Mouse (Mus musculus) heart, embryonic 16.5 days (tissue): ENCODE data around the gene Usf2. TPM values are rescaled to one million over a fixed set of nuclear protein-coding genes. Genes with fewer than 3 reads are reported as not detected.
A peak's percentile ranks its signal among the peaks of the same experiment; 100 is the strongest.

Experiments
- ATAC-seq: fragments of 200-750 bp; cut with Nextera tagmentation; replicated peaks from 2 replicates; pipeline ENCODE4 v1.8.0; 2017; ENCODE audit warnings: moderate number of reproducible peaks; ENCODE audit not compliant: insufficient read depth, low FRiP score; ENCODE audit errors: extremely low read depth
- H3K27ac ChIP-seq: fragments of 300-500 bp; sonication (generic); 2 replicates; pipeline ENCODE4 v1.5.1; 2014; ENCODE audit warnings: mild to moderate bottlenecking, low read length, control low read depth, moderate library complexity
- H3K27me3 ChIP-seq: fragments of 300-500 bp; sonication (generic); 2 replicates; pipeline ENCODE4 v1.6.1; 2014; ENCODE audit warnings: low read length, mixed read lengths; ENCODE audit not compliant: control insufficient read depth, insufficient read depth
- H3K36me3 ChIP-seq: fragments of 300-500 bp; sonication (generic); 2 replicates; pipeline ENCODE4 v1.6.1; 2014; ENCODE audit not compliant: control insufficient read depth, insufficient read depth
- H3K4me1 ChIP-seq: fragments of 300-500 bp; sonication (generic); 2 replicates; pipeline ENCODE4 v1.6.1; 2014; ENCODE audit warnings: low read length, mixed read lengths; ENCODE audit not compliant: control insufficient read depth, insufficient read depth
- H3K4me2 ChIP-seq: fragments of 300-500 bp; sonication (generic); 2 replicates; pipeline ENCODE4 v1.6.1; 2014; ENCODE audit warnings: low read depth, mild to moderate bottlenecking, control low read depth, low read length
- H3K4me3 ChIP-seq: fragments of 300-500 bp; sonication (generic); 2 replicates; pipeline ENCODE4 v1.5.1; 2014; ENCODE audit warnings: mild to moderate bottlenecking, control low read depth, low read length
- H3K9ac ChIP-seq: fragments of 300-500 bp; sonication (generic); 2 replicates; pipeline ENCODE4 v1.6.1; 2014; ENCODE audit warnings: low read length, control low read depth
- H3K9me3 ChIP-seq: fragments of 300-500 bp; sonication (generic); replicated peaks from 2 replicates; pipeline ENCODE4 v1.6.1; 2016; ENCODE audit warnings: low read length; ENCODE audit not compliant: control insufficient read depth
- WGBS: fragments of 180-500 bp; shearing (Covaris S2); extraction: QIAGEN DNeasy Blood & Tissue Kit; methylation state at CpG from one replicate; pipeline ENCODE4 v1.1.7; 2014; 5-methylcytosine and 5-hydroxymethylcytosine counted together
- polyA plus RNA-seq: library from polyadenylated mRNA; unstranded; fragments of >200 nt; fragmentation: Nextera tagmentation; extraction: Ambion mirVana; gene quantifications from 2 replicates; pipeline ENCODE4 v1.2.1, GENCODE M21; 2015

The Usf2 gene
- polyA plus RNA-seq, 1 experiment from 2014 or later: 16.6 TPM

DNA sequence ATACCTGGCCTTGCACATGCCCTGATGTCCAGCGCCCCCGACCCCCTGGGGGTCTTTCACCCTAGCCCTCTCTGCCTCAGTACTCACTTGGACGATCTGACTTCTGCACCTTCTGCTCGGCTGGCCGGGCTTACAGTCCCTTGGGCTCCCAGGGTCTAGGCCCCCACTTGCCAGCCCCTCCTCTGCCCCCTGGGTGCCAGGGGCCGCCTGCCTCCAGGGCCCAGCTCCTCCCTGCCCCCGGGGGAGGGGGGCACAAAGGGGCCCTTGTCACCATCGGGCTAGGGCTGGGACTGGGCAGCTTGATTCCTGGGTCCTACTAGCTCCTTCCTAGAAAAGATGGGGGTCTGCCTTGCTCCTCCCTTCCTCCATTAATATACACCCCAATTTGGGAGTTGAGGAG, 41.9 kb downstream of the Usf2 start, which contains the start of gene Mag:
TSS of gene Mag (minus strand) at position 142 of the 400 bp plus-strand sequence.
- WGBS: 70% methylated on average over 8 of the region's 8 CpGs
- no peak for ATAC-seq
- H3K9ac ChIP-seq: no peak within 1 kb of the TSS
- no peaks in the 10 kb centered on the region; the same call in 1 of the 2 replicates for H3K4me1 ChIP-seq
- H3K27me3 ChIP-seq: no peaks in the 10 kb centered on the region; the same call in 1 of the 2 replicates
- no peak within 1 kb of the TSS for H3K27ac ChIP-seq
- no peaks in the 10 kb centered on the region for H3K36me3 ChIP-seq
- H3K4me3 ChIP-seq: no peak within 1 kb of the TSS
- no peaks in the 10 kb centered on the region for H3K9me3 ChIP-seq
- no peak within 1 kb of the TSS for H3K4me2 ChIP-seq

DNA sequence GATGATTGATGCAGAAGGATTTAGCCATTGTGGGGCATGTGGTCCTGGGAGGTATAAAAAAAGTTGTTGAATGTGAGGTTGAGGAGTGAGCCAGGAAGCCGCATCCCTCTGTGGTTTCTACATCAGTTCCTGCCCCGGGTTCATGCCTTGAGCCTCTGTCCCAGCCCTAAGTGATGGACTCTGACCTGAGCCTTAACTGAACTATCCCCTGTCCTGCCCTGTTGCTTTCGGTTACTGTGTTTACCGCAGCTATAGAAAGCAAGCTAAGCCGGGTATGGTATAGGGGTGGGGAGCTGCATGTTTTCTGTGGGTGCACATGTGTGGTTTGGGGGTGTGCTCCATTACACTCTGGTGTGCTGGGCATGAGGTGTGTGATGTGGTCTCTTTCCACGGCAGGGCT, 46.8 kb downstream of the Usf2 start:
- Histone ChIP-seq H3K27ac (no peak overlapping the region), H3K9ac (no peak overlapping the region), H3K4me1 (no peaks in the 10 kb centered on the region; the same call in 1 of the 2 replicates), H3K4me2 (no peak overlapping the region), H3K4me3 (no peak overlapping the region), H3K36me3 (no peaks in the 10 kb centered on the region), H3K9me3 (no peaks in the 10 kb centered on the region), H3K27me3 (peaks cover 18% of the 10 kb centered on the region)
- 77% methylated on average over 6 of the region's 6 CpGs for WGBS
- no peak for ATAC-seq

DNA sequence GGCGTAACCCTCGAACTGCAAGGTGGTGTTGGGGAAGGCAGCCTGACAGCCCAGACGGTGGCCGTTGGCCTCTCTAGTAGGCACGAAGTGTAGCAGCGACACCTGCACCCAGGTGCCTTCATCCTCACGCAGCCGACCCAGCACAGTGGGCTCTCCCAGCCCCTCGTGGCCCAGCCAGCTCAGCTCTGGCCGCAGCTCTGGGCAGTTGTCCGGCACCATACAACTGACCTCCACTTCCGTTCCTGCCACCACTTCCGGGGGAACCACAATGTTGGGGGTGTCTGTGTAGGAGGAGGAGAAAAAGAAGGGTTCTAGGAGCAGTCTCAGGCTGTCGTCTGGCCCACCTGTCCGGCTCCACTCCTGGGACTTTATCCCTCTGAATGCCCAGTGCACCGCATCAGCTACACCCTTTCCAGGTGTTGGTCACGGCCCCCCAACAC, 47.6 kb downstream of the Usf2 start:
- 23% methylated on average over 17 of the region's 17 CpGs for WGBS
- H3K9me3 ChIP-seq: no peaks in the 10 kb centered on the region
- H3K27ac ChIP-seq: no peak overlapping the region
- no peaks in the 10 kb centered on the region for H3K36me3 ChIP-seq
- H3K9ac ChIP-seq: no peak overlapping the region
- H3K27me3 ChIP-seq: peaks cover 18% of the 10 kb centered on the region
- H3K4me1 ChIP-seq: no peaks in the 10 kb centered on the region; the same call in 1 of the 2 replicates
- peak; percentile 52; the same call in 1 of the 2 replicates for ATAC-seq
- H3K4me3 ChIP-seq: no peak overlapping the region; the same call in 1 of the 2 replicates
- peak overlapping the region; percentile 50 for H3K4me2 ChIP-seq

DNA sequence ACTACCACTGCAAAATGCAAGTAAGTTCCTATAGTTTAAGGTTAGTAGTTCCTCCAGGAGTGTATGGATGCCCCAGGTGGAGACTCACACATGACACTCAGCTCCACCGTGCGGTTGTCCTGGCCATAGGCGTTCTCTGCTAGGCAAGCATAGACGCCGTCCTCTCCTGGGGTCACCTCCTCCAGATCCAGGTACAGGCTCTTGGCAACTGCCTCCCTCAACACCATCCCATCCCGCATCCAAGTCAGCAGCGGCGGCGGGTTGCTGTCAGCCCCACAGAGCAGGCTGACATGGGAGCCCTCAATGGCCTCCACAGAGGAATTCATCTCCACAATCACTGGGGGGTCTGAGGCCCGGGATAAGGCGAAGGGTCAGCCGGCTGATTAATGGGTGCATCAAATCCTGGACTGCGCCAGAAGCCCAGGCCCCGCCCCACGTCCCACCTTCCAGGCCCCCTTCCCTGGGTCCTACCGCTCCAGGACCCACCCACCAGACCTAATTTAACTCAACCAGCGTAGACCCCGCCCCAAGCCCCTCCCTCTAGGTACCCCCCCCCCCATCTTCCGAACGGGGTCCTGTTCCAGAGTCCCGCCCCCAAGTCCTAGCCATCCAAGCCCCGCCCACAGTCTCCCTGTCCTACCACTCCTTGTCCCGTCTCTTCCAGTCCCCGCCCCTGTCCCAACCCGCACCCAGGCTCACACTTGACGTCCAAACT, 48.2 kb downstream of the Usf2 start:
- Histone ChIP-seq H3K27me3 (peaks cover 18% of the 10 kb centered on the region), H3K9me3 (no peaks in the 10 kb centered on the region), H3K36me3 (no peaks in the 10 kb centered on the region), H3K4me2 (peak overlapping the region; percentile 50), H3K9ac (no peak overlapping the region), H3K4me3 (peak overlapping the region; percentile 19; the same call in 1 of the 2 replicates), H3K27ac (no peak overlapping the region), H3K4me1 (no peaks in the 10 kb centered on the region; the same call in 1 of the 2 replicates)
- 2% methylated on average over 24 of the region's 26 CpGs for WGBS
- ATAC-seq: no peak

DNA sequence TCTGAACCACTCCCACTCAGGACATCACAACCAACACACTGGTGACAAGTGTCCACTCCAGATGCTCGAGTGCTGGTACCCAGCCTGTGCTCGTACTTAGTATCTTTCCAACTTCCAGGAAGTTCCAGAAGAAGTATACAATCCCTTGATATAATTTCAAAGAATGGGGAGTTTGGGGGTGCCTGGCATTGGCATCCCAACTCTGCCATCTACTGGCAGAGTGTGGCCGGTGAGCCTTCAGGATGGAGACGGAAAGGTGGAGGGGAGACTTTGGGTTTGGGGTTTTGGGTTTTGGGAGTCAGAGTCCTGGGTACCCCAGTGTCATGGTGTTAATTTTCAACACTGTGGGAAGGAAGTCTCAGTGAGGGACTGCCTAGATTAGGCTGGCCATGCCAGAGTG, 52.6 kb downstream of the Usf2 start:
- H3K4me2 ChIP-seq: no peak overlapping the region
- no peak overlapping the region for H3K4me3 ChIP-seq
- no peaks in the 10 kb centered on the region for H3K36me3 ChIP-seq
- no peaks in the 10 kb centered on the region for H3K9me3 ChIP-seq
- no peak overlapping the region for H3K9ac ChIP-seq
- ATAC-seq: no peak
- WGBS: 35% methylated on average over 4 of the region's 4 CpGs
- H3K27me3 ChIP-seq: peaks cover 18% of the 10 kb centered on the region
- no peak overlapping the region for H3K27ac ChIP-seq
- no peaks in the 10 kb centered on the region for H3K4me1 ChIP-seq

Other genes starting within 250 kb of the Usf2 start
- gene Atp4a, start 244.6 kb downstream of the Usf2 start, polyA plus RNA-seq: 0.37 and 0.39 TPM in 2 replicates
- gene Tmem147, start 227.3 kb downstream of the Usf2 start, polyA plus RNA-seq: 197 and 203 TPM in 2 replicates
- 0.21 and 0.47 TPM in 2 replicates for gene Gapdhs, start 213.1 kb downstream of the Usf2 start, polyA plus RNA-seq
- 1.6 and 1.8 TPM in 2 replicates for gene Sbsn, start 205.3 kb downstream of the Usf2 start, polyA plus RNA-seq
- 5.2 and 5.9 TPM in 2 replicates for gene Dmkn, start 193.0 kb downstream of the Usf2 start, polyA plus RNA-seq
- gene Krtdap, start 168.9 kb downstream of the Usf2 start, polyA plus RNA-seq: 2.0 and 2.7 TPM in 2 replicates
- gene Ffar2, start 133.0 kb downstream of the Usf2 start, polyA plus RNA-seq: 0.26 and 0.45 TPM in 2 replicates
- gene Ffar3, start 100.6 kb downstream of the Usf2 start, polyA plus RNA-seq: 0.10 TPM in 1 of 2 replicates, not detected in the other
- 0.04 TPM in 1 of 2 replicates, not detected in the other for gene Ffar1, start 95.2 kb downstream of the Usf2 start, polyA plus RNA-seq
- 0.14 and 0.24 TPM in 2 replicates for gene Cd22, start 76.5 kb downstream of the Usf2 start, polyA plus RNA-seq
- 0.24 TPM in 1 of 2 replicates, not detected in the other for gene Mag, start 41.9 kb downstream of the Usf2 start, polyA plus RNA-seq
- not detected in 2 replicates for gene Hamp2, start 32.1 kb downstream of the Usf2 start, polyA plus RNA-seq
- gene Hamp, start 12.8 kb downstream of the Usf2 start, polyA plus RNA-seq: not detected in 2 replicates
- 10.8 and 14.5 TPM in 2 replicates for gene Lsr, start 16.7 kb upstream of the Usf2 start, polyA plus RNA-seq
- gene Fam187b, start 17.0 kb upstream of the Usf2 start, polyA plus RNA-seq: 0.70 and 0.90 TPM in 2 replicates
- gene Fxyd5, start 85.7 kb upstream of the Usf2 start, polyA plus RNA-seq: 44.7 and 46.7 TPM in 2 replicates
- gene Fxyd7, start 94.7 kb upstream of the Usf2 start, polyA plus RNA-seq: 1.1 TPM in 2 replicates
- gene Fxyd1, start 100.4 kb upstream of the Usf2 start, polyA plus RNA-seq: 1,006 and 1,110 TPM in 2 replicates
- gene Lgi4, start 102.5 kb upstream of the Usf2 start, polyA plus RNA-seq: 0.09 and 0.11 TPM in 2 replicates
- gene Fxyd3, start 119.9 kb upstream of the Usf2 start, polyA plus RNA-seq: 8.0 and 10.1 TPM in 2 replicates
- gene Hpn, start 158.5 kb upstream of the Usf2 start, polyA plus RNA-seq: 2.6 and 3.1 TPM in 2 replicates
- gene Scn1b, start 170.2 kb upstream of the Usf2 start, polyA plus RNA-seq: 2.8 and 3.5 TPM in 2 replicates
- 53.1 and 58.0 TPM in 2 replicates for gene Gramd1a, start 199.1 kb upstream of the Usf2 start, polyA plus RNA-seq